Mouse (Mus musculus): ENCODE data around the gene Baiap3.

DNA sequence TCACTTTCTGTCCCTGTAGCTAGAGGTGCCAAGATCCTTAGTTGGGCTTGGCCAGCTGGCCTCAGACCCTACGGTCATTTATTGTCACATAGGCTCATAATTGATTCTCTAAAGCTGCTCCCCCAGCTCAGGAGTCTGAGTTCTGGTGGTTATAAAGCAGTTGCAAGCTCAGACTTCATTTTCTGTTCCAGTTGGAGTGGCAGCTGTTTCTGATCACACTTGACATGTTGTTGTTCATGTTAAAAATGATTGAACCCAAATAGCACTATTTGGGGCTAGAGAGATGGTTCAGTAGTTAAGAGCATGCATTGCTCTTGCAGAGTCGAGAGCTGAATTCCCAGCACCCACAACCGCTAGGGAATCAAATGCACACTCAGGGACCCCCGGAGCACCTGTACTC, 46.2 kb downstream of the Baiap3 start:
- TF ChIP-seq CTCF (conservative IDR thresholded peaks at IDR 0.05; ENCODE audit: low read length) = no peak
- TF ChIP-seq NANOG (IDR thresholded peaks at IDR 0.05; ENCODE audit: borderline replicate concordance, low read length) = no peak
- TF ChIP-seq POU5F1 (IDR thresholded peaks at IDR 0.05; ENCODE audit: borderline replicate concordance, low read length) = no peak
